Mouse (Mus musculus) bone marrow macrophage, adult 2 months (primary cell): ENCODE measurements around the gene Usp32. TPM values are rescaled to one million over a fixed set of nuclear protein-coding genes. Genes with fewer than 3 reads are reported as not detected.
"Not testable (repeated sequence)": the region's sequence is repeated elsewhere in the genome, so short reads cannot be mapped to it uniquely, and the experiment has no call there.

ENCODE experiments used
- H3K27ac ChIP-seq: 2 replicates; pipeline ENCODE4 v1.5.1; 2012; ENCODE audit warnings: low read depth, low read length; ENCODE audit not compliant: insufficient read depth
- H3K4me1 ChIP-seq: 2 replicates; pipeline ENCODE4 v1.6.1; 2012; ENCODE audit warnings: low read length; ENCODE audit not compliant: control insufficient read depth, insufficient read depth
- H3K4me3 ChIP-seq: 2 replicates; pipeline ENCODE4 v1.5.1; 2012; ENCODE audit warnings: mild to moderate bottlenecking, low read length, moderate library complexity; ENCODE audit not compliant: insufficient read depth
- CTCF ChIP-seq: IDR thresholded peaks from 2 replicates; pipeline ENCODE4 v1.5.1; 2012; ENCODE audit warnings: low read depth, mild to moderate bottlenecking, low read length, moderate library complexity
- POLR2A ChIP-seq: IDR thresholded peaks from 2 replicates; pipeline ENCODE4 v1.6.1; 2012; ENCODE audit warnings: mild to moderate bottlenecking, low read depth, low read length, borderline replicate concordance
- polyA plus RNA-seq: library from polyadenylated mRNA; stranded (reverse); fragments of >200 nt; gene quantifications from 2 replicates; pipeline ENCODE4 v1.2.4, GENCODE M21; 2012; ENCODE audit not compliant: missing spikeins, insufficient read depth, insufficient read length

Gene Usp32
- polyA plus RNA-seq, 1 experiment, result 35.1 TPM

- Histone ChIP-seq H3K4me1 (no peaks in the 10 kb centered on the region), H3K27ac (no peak overlapping the region), H3K4me3 (no peak overlapping the region)
- TF ChIP-seq CTCF (no peak), POLR2A (no peak)
Measured at GRCm38 (mm10) chr11:85170833-85171232, 30.9 kb upstream of the Usp32 start.

GRCm38 (mm10) chr11:85170058-85170740 lies 30.2 kb upstream of the Usp32 start, which contains the start of gene 1700125H20Rik:
Gene 1700125H20Rik, plus strand, starts transcription at chr11:85170404.
- peak; percentile 73 for TF ChIP-seq CTCF
- no peak for TF ChIP-seq POLR2A
- Histone ChIP-seq H3K4me3 (peak within 1 kb of the TSS; percentile 21; the same call in 1 of the 2 replicates), H3K4me1 (no peaks in the 10 kb centered on the region), H3K27ac (no peak within 1 kb of the TSS)

- H3K4me3 ChIP-seq, result no peak overlapping the region
- peaks cover 6% of the 10 kb centered on the region for H3K4me1 ChIP-seq
- no peak overlapping the region for H3K27ac ChIP-seq
- TF ChIP-seq CTCF, result no peak
- TF ChIP-seq POLR2A, result no peak
Measured at GRCm38 (mm10) chr11:85167503-85167902, 27.5 kb upstream of the Usp32 start.

- Histone ChIP-seq H3K4me1 (peaks cover 6% of the 10 kb centered on the region), H3K27ac (peak overlapping the region; percentile 19; the same call in 1 of the 2 replicates), H3K4me3 (no peak overlapping the region)
- TF ChIP-seq CTCF (no peak), POLR2A (no peak)
Measured at GRCm38 (mm10) chr11:85164371-85164770, 24.4 kb upstream of the Usp32 start.

- H3K4me3 ChIP-seq, H3K4me1 ChIP-seq, H3K27ac ChIP-seq: not testable (repeated sequence)
Measured at GRCm38 (mm10) chr11:85163014-85163413, 23.1 kb upstream of the Usp32 start.

GRCm38 (mm10) chr11:85157301-85157700 lies 17.3 kb upstream of the Usp32 start:
- Histone ChIP-seq H3K4me1 (peaks cover 8% of the 10 kb centered on the region), H3K4me3 (no peak overlapping the region), H3K27ac (no peak overlapping the region)
- no peak for TF ChIP-seq POLR2A
- no peak for TF ChIP-seq CTCF

GRCm38 (mm10) chr11:85152256-85152930 lies 12.4 kb upstream of the Usp32 start:
- Histone ChIP-seq H3K4me3 (no peak overlapping the region), H3K4me1 (peaks cover 5% of the 10 kb centered on the region), H3K27ac (no peak overlapping the region)
- TF ChIP-seq CTCF, result no peak
- TF ChIP-seq POLR2A, result no peak

GRCm38 (mm10) chr11:85138776-85139474 lies 1.0 kb downstream of the Usp32 start:
- Histone ChIP-seq H3K27ac (no peak overlapping the region), H3K4me3 (peak overlapping the region; percentile 74), H3K4me1 (peaks cover 9% of the 10 kb centered on the region)
- TF ChIP-seq CTCF (no peak), POLR2A (no peak)

- peak overlapping the region; percentile 43; the same call in 1 of the 2 replicates for H3K27ac ChIP-seq
- H3K4me3 ChIP-seq, result no peak overlapping the region
- H3K4me1 ChIP-seq, result peaks cover 12% of the 10 kb centered on the region
- TF ChIP-seq POLR2A, result no peak
- TF ChIP-seq CTCF, result no peak
Measured at GRCm38 (mm10) chr11:85131542-85131941, 8.4 kb downstream of the Usp32 start.

GRCm38 (mm10) chr11:85128883-85129282 lies 11.1 kb downstream of the Usp32 start:
- Histone ChIP-seq H3K27ac (no peak overlapping the region), H3K4me1 (peaks cover 17% of the 10 kb centered on the region), H3K4me3 (no peak overlapping the region)
- no peak for TF ChIP-seq CTCF
- no peak for TF ChIP-seq POLR2A
